Mouse (Mus musculus) splenic B cell, adult 2 months (primary cell): Measurements from ENCODE around the gene Paip2b.

ENCODE experiments used
- DNase-seq: peaks from one replicate; pipeline ENCODE4 v3.0.0-alpha.2; 2011; ENCODE audit warnings: low read depth, low spot score
- H3K27me3 ChIP-seq: 2 replicates; pipeline ENCODE4 v1.6.1; 2012; ENCODE audit warnings: mild to moderate bottlenecking, low read length, moderate library complexity, mixed read lengths; ENCODE audit not compliant: control insufficient read depth, poor library complexity, insufficient read depth, severe bottlenecking
- H3K36me3 ChIP-seq: 2 replicates; pipeline ENCODE4 v1.6.1; 2012; ENCODE audit warnings: mild to moderate bottlenecking, low read length, moderate library complexity, mixed read lengths; ENCODE audit not compliant: control insufficient read depth, poor library complexity, insufficient read depth, severe bottlenecking

Paip2b gene

DNA sequence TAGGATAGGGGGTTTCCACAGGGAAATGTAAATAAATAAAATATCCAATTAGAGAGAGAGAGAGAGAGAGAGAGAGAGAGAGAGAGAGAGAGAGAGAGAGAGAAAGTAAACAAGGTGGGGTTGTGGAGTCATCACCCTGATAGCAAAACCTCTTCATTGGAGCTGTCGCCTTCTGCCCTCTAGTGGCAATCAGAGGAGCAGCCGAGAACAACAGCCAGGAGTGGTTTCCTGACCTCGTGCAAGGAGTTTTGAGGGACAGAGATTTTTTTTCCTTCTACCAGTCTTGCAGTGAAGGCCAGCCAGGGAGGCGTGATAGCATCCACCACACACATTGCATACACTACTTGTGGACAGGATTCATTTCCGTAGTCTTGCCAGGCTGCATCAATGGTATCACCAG is 52.5 kb downstream of the Paip2b start:
- DNase-seq = peak; percentile 75
- no peaks in the 10 kb centered on the region for H3K27me3 ChIP-seq

GRCm38 (mm10) chr6:83778306-83778705 is 53.2 kb downstream of the Paip2b start:
- H3K36me3 ChIP-seq = no peaks in the 10 kb centered on the region
- no peak for DNase-seq
- H3K27me3 ChIP-seq = no peaks in the 10 kb centered on the region

More for the DNA sequence above, 52.5 kb downstream of the Paip2b start:
- H3K36me3 ChIP-seq = no peaks in the 10 kb centered on the region

DNA sequence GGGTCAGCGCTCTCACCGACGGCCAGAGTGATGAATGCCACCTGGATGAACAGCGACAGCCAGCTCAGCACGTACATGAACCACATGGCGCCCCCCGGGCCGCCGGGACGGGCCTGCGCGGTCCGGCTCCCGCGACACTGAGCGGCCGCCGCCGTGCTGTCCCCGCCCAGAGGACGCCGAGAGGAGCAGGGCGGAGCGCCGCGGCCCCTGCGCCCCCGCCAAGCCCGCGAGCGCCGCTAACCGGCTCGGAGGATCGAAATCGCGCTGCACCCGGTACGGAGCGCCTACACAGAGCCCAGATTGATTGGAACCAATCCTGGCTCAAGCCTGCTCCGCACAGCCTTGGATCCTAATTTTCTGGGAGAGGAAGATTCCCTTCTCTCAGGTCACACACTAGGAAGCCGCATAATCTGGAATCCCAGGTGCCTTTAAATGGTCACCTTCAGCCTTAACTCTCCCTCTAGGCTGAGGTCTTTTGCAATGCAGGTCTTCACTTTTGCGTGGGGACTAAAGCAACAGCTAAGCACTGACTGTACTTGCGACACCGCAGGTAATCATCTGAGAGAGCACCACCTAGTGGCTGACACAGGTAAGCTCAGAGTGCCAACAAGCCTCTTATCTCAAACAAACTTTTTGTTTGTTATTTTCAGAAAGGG is 55.8 kb downstream of the Paip2b start, which contains the start of gene Tex261:
Gene Tex261 (minus strand): TSS at position 176 of the 656 bp plus-strand sequence.
- H3K36me3 ChIP-seq = peaks cover 4% of the 10 kb centered on the region; the same call in 1 of the 2 replicates
- no peaks in the 10 kb centered on the region for H3K27me3 ChIP-seq
- DNase-seq = peak; percentile 91

DNA sequence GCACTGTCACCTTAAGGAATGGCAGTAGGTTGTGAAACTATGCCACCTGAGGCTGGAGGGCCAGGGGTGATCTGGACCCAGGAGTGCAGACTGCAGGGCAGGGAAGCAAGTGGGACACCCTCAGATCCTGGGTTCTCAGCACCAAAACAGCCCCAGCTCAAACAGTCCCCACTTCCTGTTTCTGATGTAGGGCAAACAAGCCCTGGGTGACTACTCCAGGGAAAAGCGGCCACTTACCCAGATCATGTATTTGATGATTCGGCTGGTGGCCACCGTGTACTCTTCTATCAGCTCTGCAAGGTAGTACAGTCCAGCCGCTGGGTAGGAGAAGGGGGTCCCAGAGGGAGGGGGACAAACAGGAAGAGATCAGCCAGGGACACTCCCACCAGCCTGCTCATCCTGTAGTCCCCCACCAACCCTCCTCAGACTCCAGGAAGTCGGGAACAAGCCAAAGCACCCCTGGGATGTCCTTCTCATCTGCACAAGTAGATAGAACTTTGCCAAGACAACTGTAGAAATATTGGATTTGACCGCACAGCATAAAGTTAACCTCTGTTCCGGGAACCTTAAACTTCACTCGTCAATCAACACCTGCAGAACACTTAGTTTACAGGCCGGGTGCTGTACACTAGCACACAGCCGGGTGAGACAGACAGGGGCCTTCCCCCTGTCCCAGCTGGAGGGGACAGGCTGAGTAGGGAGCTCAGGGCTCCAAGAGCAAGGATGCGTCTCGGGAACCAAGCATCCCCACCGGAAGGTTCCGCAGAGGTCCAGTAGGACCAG is 56.6 kb downstream of the Paip2b start:
- peaks cover 4% of the 10 kb centered on the region; the same call in 1 of the 2 replicates for H3K36me3 ChIP-seq
- no peaks in the 10 kb centered on the region for H3K27me3 ChIP-seq
- DNase-seq = peak; percentile 27

- Histone ChIP-seq H3K36me3 (peaks cover 4% of the 10 kb centered on the region; the same call in 1 of the 2 replicates), H3K27me3 (no peaks in the 10 kb centered on the region)
- no peak for DNase-seq
These were observed 57.4 kb downstream of the Paip2b start for GRCm38 (mm10) chr6:83774126-83774525.

DNA sequence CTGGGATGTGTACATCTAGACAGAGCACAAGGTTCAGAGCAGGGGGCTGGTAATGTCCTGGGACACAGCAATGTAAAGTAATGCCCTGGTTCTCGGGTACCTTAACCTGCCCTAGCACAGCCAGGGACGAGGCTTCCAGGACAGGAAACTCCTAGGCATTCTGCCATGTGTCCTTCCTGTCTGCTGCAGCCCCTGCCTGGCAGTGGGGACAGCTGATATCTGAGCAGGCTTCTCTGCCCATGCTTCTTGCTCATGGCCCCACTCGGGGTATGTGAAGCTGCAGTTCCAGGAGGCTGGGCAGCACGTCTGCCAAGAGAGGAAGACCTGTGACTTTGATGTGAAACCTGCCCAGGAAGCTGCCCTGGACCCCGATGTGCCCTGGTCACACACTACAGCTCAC is 63.1 kb downstream of the Paip2b start:
- Histone ChIP-seq H3K27me3 (no peaks in the 10 kb centered on the region), H3K36me3 (peaks cover 4% of the 10 kb centered on the region)
- DNase-seq = no peak

GRCm38 (mm10) chr6:83766982-83767381 is 64.6 kb downstream of the Paip2b start:
- no peaks in the 10 kb centered on the region for H3K27me3 ChIP-seq
- no peak for DNase-seq
- H3K36me3 ChIP-seq = peaks cover 4% of the 10 kb centered on the region

DNA sequence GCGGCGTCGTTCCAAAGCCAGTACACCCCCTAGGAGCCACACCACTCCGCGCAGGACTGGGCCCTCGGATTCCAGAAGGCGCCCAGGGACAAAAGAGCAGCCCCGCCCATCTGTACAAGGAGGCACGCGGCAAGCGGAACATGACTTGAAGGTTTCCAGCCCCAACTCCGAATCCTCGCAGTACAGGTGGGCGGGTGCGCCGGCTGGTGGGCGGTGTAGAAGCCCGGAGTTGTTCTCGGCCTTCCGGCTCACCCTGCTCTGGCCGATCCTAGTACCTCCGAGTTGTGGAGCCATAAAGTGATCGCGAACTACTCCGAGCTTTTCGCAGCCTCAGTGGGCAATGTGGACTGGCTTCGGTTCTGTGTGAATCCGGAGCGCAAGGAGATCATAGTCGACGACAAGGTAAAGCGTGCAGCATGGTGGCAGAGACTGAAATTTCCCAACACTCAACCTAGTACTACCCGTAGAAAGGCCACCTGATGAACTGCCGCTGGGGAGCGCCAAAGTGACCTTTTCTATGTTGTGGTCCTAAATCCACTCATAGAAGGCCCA is 68.6 kb downstream of the Paip2b start:
- Histone ChIP-seq H3K27me3 (no peaks in the 10 kb centered on the region), H3K36me3 (no peaks in the 10 kb centered on the region)
- DNase-seq = peak; percentile 31

GRCm38 (mm10) chr6:83762344-83762743 is 69.2 kb downstream of the Paip2b start, which contains the start of gene Ankrd53:
Ankrd53 (plus strand) TSS chr6:83762644.
- Histone ChIP-seq H3K36me3 (no peaks in the 10 kb centered on the region), H3K27me3 (no peaks in the 10 kb centered on the region)
- no peak for DNase-seq

DNA sequence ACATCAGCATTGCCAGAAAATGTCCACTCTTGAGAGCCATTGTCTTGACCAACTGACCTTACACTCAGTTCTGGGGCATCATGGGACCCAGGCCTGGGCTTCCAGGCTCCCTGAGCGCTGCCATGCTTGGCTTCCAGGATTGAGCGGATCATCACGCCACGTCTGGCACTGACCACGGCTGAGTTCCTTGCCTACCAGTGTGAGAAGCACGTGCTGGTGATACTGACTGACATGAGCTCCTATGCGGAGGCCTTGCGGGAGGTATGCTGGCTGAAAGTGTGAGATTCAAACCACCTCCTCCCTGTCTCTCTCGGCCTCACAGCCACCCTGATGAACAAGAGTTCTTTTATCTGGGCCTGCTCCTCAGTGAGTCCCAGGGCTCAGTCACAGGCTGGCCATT is 75.5 kb downstream of the Paip2b start:
- DNase-seq = no peak
- Histone ChIP-seq H3K36me3 (no peaks in the 10 kb centered on the region), H3K27me3 (no peaks in the 10 kb centered on the region)
